Mouse (Mus musculus): Measurements from ENCODE around the gene Plod3.
"Not testable (repeated sequence)": the region's sequence is repeated elsewhere in the genome, so short reads cannot be mapped to it uniquely, and the experiment has no call there.

The Plod3 gene

DNA sequence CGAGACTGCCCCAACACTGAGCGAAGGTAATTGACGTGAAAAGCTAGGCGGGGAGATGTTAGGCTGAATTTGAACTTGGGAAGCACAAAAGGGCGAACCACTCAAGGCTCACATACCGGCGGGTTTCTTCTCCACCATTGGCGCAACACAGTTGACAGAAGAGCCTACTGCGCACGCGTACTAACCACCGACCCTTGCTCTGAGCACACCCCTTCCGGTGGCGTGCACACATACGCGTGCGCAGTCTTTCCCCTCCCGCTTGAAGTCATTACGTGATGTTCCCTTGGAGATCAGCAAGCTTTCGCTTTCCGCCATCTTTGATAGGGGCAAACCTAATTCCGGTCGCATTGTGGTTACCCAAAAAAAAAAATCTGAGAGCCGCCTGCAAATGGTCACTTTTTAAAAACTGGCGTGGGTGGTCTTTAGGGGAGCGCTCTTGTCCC lies at the start of gene Plod3:
Gene Plod3 (plus strand): TSS at position 325 of the 443 bp plus-strand sequence.
- DNase-seq (ENCODE audit: low spot score) = peak; percentile 96

- DNase-seq (ENCODE audit: low spot score) = no peak
Observed at GRCm38 (mm10) chr5:136937621-136938020, 49.2 kb upstream of the Plod3 start.

DNA sequence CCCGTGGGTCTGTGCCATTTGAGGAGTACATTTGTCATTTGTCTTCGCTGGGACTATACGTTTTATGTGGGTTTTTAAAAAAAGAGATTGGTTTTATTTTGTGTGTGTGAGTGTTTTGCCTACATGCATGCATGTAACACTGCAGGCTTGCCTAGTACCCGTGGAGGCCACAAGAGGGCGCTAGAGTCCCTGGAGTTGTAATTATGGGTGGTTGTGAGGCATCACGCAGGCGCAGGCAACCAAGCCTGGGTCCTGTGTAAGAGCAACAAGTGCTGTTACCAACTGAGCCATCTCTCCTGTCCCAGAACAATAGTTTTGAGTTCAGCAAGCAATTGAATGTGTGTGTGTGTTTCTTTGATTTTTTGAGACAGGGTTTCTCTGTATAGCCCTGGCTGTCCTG lies 47.5 kb upstream of the Plod3 start:
- DNase-seq (ENCODE audit: low spot score) = no peak

DNA sequence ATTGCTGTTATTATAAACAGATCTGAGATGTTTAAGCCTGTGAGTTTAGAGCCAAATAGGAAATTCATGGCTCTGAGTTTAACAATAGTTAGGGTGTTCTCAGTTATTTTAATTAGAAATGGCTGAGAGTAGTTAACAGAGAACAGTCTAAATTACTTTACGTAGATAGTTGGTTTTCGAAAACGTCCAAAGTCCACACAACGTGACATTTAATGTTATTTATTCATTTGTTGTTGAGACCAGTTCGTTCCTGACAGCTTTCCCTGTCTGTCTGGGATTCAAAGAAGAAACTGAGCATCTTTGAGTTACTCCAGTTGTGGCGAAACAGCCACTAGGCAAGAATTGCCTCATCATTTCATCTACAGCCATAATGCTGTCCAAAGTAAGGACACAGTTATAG lies 46.8 kb upstream of the Plod3 start:
- not testable (repeated sequence) for DNase-seq (ENCODE audit: low spot score)

- no peak for DNase-seq (ENCODE audit: low spot score)
Observed at GRCm38 (mm10) chr5:136940845-136941560, 45.8 kb upstream of the Plod3 start.

- no peak for DNase-seq (ENCODE audit: low spot score)
Observed at GRCm38 (mm10) chr5:136942781-136943180, 44.0 kb upstream of the Plod3 start.

- no peak for DNase-seq (ENCODE audit: low spot score)
Observed at GRCm38 (mm10) chr5:136943382-136943781, 43.4 kb upstream of the Plod3 start.

DNA sequence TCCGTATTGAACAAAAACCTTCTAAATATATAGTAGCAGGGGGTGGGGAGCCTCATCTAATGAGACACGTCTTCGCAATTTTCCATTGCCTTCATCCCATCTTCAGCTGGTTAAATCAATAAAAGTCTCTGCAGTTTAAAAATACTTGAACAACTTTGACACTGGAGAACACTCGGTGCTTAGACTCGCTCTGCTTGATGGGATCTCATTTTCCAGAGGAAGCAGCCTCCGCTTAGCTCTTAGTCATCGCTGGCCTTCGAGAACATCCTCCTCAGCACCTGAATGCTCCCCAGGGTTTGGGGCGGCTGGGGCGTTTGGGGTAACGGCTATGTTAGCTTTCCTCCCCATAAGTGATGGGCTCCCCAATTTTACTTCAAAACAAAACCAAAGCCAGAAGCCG lies 41.7 kb upstream of the Plod3 start:
- no peak for DNase-seq (ENCODE audit: low spot score)

DNA sequence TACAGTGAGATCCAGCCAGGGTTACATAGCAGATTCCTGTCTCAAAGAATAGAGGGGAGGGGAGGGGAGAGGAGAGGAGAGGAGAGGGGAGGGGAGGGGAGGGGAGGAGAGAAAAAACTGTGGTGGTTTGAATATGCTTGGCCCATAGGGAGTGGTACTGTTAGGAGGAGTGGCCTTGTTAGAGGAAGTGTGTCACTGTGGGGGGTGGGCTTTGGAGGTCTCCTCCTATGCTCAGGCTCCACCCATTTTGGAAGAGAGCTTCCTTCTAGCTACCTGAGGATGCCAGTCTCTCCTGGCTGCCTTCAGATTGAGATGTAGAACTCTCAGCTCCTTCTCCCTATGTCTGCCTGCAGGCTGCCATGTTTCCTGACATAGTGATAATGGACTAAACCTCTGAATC lies 38.9 kb upstream of the Plod3 start:
- DNase-seq (ENCODE audit: low spot score) = no peak

- not testable (repeated sequence) for DNase-seq (ENCODE audit: low spot score)
Observed at GRCm38 (mm10) chr5:136949551-136950336, 37.1 kb upstream of the Plod3 start.

DNA sequence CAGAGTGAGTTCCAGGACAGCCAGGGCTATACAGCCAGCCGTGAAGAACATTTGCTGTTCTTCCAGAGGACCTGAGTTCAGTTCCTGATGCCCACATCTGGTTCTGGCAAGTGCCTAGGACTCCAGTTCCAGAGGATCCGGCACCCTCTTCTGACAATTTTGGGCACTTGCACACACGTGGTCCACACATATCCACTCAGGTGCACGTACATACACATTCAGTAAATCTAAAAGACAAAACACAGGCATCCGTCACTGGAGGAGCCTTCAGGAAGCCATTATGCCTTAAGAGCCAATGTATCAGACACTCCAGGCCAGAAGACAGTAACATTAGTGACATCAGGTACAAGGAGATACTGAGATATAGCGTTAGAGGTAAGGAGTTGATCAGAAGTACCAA lies 36.3 kb upstream of the Plod3 start:
- no peak for DNase-seq (ENCODE audit: low spot score)

DNA sequence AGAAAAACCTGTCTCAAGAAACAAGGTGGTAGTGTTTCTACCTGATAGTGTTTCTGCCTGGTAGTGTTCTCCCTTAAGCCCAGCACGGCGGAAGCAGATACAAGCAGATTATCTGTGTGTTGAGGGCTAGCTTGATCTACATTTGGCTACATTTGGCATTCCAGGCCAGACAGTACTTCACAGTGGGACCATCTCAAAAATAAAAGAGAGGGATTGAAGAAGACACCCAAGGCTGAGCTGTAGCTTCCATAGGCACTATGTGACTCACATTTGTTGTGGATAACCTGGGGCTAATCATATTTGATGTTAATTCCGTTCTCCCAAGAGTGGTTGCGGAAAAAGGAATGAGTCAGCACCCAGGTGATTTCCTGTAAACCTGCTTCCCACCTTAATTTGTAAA lies 34.7 kb upstream of the Plod3 start:
- no peak for DNase-seq (ENCODE audit: low spot score)

- peak; percentile 98 for DNase-seq (ENCODE audit: low spot score)
Observed at GRCm38 (mm10) chr5:136953015-136953414, 33.8 kb upstream of the Plod3 start, which contains the start of gene Fis1. Gene Fis1 (plus strand): TSS chr5:136953275.

DNA sequence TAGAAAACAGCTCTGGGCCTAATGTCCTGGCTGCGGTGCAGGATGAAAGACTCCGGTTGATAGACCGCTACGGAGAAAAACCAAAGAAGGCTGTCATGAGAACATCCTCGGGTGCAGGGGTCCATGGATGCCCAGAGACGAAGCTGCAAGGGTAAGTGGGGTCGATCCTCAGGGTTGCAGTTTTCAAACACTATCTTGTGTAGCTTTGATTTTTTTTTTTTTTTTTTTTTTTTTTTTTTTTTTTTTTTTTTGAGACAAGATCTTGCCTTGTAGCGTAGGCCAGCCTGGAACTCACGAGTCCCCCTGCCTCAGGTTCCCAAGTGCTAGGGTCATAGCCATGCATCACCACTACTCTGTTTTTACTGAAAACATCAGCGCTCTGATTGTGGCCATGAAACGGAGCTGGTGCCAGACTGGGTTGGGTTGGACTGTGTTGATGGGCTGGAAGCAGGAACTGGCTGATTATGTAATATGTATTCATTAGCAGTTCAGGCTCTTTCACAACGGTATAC lies 33.3 kb upstream of the Plod3 start:
- DNase-seq (ENCODE audit: low spot score) = no peak

DNA sequence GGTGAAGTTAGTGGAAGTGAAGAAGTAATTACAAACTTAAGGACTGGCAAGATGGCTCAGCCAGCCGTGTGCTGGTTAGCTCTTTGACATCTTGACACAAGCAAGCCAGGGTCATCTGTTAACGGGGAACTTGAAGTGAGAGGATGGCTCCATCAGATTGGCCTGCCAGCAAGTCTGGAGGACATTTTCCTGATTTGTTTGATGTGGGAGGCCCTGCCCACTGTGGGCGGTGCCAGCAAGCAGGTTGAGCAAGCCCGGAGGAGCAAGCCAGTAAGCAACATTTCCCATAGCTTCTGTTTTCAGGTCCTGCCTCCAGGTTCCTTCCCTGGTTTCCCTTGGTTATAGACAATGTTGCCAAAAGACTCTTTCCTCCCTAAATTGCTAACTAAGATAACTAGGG lies 31.2 kb upstream of the Plod3 start:
- no peak for DNase-seq (ENCODE audit: low spot score)

GRCm38 (mm10) chr5:136957250-136957649 lies 29.6 kb upstream of the Plod3 start:
- DNase-seq (ENCODE audit: low spot score) = no peak

- no peak for DNase-seq (ENCODE audit: low spot score)
Observed at GRCm38 (mm10) chr5:136958991-136959605, 27.7 kb upstream of the Plod3 start.

DNA sequence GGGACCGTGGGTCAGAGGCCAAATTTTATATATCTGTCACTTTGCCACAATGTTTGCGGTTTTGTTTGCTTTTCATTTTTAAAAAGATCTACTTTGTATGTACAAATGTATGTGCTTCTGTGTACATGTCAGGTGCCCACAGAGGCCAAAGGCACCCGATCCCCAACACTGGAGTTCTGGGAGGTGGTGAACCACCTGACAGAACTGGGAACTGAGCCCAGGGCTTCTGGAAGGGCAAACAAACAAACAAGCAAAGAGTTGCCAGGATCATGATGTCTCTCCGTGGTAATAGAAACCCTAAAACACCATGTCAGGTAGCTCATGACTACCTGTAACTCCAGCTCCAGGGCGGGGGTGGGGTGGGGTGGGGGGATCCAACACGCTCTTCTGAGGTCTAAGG lies 26.8 kb upstream of the Plod3 start:
- DNase-seq (ENCODE audit: low spot score) = no peak

DNA sequence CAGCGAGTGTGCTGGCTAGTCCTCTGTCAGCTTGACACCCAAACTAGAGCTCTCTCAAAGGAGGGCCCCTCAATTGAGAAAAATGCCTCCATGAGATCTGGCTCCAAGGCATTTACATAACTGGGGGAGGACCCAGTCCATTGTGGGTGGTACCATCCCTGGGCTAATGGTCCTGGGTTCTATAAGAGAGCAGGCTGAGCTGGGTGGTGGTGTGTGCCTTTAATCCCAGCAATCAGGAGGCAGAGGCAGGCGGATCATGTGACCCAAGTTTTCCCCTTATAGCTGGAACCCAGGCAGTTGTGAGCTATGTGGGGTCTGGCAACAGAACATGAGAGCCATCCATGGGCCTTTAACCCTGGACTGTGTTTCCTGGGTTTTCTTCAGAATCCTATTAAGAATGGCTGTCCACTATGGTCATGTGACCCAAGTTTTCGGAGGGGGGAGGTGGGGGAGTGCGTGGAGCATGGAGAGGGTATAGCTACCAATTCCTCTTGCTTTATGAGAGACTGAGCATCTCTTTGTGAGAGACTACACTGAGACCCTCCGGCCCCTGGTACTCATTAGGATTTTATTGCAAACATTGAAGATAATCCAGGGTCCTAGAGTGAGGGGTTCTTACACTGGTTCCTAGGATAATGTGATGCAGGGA lies 25.4 kb upstream of the Plod3 start:
- DNase-seq (ENCODE audit: low spot score) = no peak

DNA sequence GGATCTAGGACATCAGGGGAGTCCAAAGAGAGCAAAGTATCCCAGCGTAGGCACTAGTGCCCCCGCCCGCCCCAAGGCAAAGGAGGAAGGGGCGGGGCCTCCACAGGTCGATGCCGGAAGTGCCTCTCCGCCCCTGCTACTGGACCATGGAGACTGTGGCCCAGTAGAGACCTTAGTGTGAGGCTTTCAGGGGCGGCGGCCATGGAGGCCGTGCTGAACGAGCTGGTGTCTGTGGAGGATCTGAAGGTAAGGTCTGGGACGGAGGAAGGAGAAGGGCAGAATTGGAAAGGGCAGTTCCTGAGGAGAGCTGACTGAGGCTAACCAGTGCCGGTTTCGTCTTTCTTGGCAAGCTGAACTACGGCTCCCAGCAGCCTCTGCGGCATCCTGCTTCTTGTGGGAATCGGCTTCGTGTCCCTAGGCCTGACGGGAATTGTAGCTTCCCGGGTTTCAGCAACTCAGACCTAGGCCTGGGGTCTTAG lies 24.8 kb upstream of the Plod3 start:
- DNase-seq (ENCODE audit: low spot score) = peak; percentile 92

DNA sequence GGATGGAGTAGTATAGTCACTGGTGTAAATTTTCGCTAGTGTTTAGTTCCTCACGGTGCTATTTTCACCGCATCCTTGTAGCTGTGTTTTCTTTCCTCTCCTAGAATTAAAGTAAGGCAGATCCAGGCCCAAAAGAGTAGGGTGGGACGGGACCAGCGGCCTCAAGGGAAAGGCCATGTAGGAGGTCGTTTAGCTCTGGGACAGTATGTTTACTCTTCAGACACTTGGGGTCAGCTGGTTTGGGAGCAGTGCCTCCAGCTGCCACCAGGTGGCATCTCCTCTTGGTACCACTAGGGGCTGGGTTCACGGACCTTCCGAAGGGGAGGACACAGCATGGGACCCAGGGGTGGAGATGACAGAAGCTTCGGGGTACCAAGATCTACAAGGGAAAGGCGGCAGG lies 24.3 kb upstream of the Plod3 start:
- peak; percentile 90 for DNase-seq (ENCODE audit: low spot score)

DNA sequence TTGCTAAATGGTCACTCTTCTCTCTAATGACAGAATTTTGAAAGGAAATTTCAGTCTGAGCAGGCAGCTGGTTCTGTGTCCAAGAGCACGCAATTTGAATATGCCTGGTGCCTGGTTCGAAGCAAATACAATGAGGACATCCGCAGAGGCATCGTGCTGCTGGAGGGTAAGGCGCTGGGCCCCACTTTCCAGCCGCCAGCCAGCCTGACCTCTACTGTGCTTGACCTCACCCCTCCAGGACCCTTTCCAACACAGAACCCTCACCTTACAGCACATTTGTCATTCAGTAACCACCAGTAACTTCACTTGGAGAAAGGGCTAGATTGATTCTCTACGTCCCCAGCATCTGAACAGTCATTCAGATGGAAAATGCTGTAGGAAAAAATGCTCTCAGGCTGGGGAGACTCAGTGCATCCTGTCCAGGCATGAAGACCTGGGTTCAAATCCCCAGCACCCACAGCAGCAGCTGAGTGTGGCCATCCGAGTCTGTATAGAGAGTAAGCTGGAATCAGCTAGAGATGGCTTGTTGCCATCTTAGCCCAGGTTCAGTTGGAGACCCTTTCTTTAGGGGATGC lies 23.8 kb upstream of the Plod3 start:
- DNase-seq (ENCODE audit: low spot score) = no peak

Data from testis, postnatal 10 days (tissue).